Mouse (Mus musculus): ENCODE measurements at regions not wholly inside any gene's neighbourhood (a gene's known extent, or its start where the extent isn't known, plus 50 kb on each side); places are given as distances from the start of the nearest gene placed in this dataset.

DNA sequence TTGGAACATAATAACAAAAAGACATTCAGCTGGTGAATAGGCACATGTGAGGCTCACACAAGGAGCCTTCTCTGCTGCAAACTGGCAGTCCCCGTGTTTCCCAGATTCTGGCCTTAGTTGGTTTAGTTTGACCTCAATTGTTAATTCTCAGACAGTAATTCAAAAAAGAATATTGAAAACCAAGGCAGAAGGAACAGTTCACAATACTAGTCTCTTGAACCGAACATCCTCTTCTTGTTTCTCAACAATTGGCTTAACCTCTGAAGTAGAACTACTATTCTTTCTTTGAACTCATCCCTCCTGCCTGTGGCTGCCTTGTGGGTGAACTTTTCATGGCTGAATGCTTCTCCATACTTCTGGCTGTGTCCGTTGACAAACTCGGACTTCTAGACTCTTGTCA, 110.4 kb upstream of the Neil3 start:
- no peak for DNase-seq

DNA sequence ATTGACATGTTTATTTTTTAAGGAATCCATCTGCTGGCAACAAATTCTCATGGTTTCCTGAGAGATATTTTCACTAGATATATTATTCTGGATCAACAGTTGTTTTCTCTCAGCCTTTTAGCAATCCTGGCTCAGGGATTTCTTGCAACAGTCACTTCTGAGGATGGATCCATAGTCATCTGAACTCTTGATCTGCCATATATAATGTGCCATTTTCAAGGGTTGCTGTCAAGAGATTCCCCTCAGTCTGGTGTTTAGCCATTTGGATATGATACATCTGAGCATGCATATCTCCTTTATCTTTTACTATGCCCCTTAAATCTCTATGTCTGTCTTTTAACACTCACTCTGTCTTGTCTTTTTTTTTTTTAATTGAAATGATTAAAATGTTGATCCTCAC, 130.3 kb upstream of the Neil3 start:
- no peak for DNase-seq

DNA sequence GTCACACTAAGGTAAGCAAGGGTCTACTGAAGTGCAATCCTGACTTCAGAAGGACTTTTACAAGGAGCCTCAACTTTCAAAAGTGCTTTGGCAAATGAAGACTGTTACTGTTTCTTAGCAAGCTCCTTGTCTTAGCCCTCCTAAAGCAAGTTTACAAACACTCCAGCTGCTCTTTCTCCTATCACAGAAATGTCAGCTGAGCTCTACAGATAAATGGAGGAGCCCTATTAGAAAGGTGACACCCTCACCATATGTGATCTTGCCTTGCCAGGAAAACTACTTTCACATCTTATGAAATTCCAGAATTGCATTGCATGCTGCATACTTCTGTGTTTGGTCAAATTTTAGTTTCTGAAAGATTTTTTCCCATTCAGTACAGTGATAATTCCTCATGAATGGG, 136.6 kb upstream of the Neil3 start:
- no peak for DNase-seq

DNA sequence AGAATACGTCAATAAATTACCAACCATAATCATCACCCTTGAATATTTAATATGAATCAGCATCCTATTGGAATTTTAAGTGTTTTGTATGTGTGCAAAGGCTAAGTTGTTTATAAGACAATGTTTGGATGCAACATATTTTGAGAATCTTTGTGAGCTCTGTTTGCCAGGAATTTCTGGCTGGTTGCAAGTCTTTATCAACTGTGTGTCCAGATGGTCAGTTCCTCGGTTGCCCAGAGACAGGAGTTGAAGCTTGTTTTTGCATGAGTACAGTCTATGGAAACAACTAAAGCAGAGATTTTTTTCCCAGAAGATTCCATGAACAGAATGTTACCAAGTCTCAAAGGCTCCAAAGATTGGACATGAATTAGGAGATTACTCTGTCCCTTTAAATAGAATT, 142.0 kb upstream of the Neil3 start:
- peak; percentile 74 to 75 for DNase-seq

DNA sequence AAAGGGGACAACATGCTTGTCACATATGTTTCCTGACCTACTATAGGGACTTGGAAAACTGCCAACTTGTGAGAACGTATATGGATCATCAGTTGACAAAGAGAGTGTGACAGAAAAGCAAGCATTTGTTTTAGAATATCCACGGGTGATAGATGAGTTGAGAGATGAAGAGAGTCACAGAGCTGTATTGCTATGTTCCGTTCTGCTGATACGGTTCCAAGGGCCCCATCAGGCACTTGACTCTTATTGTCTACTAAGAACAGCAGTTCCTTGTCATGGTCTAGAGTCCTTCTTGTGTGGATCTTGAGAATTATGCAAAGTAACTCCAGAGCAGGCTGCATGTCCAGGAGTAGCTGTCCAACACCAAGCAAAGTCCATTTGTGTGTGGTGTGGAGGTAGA, 143.0 kb upstream of the Neil3 start:
- peak; percentile 7 to 26 for DNase-seq

DNA sequence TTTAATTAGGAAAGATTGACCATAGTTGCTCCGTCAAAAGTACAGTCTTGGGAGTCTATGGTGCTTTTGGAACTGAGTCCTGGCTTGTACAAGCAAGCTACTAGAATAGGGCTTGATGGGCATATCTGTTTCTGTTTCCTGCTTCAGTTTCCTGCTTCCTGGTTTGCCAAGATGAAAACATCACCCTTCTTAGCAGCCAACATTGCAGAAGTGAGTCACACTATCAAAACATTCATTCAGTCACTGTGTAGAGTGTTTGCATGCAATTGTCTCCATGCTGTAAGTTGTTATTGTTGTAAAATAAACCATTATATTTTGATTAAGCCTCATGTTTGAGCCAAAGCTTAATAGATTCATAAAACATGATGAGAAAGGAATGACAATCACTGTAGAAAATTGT, 149.3 kb upstream of the Neil3 start:
- no peak for DNase-seq

DNA sequence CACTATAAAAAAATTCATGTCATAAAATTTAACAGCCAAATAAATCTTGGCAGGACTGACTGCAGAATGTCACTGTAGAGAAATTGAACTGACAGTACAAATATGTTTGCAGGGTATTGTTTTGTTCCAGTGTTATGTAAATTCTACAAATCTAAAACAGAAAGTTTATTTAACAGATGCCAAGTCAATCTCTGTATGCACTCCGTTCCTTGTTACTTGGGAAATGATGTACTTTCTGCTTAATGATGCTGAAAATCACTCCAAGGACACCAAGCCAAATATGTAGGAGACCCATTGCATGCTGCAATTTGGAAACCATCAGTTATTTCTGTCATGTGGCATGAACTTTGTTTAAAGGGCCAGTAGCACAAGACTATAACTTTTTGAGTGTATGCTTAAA, 182.3 kb upstream of the Neil3 start:
- DNase-seq: peak; percentile 31 to 34

DNA sequence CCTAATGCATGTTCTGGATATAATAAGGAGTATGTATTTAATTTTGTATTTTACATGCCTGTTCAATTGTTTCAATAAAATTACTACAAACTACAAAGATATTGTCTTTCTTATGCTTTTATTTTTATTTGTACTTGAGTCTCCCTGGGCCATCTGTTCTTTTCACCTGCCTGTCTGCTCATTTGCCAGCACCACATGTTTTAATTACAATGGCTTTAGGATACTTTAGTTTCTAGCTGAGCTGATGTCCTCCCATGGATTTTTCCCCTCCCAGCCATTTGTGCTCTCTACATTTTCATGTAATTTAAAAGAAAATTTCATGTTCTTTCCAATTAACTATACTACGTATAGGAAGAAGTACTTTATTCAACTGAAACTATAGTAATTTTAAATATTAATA, 188.5 kb upstream of the Neil3 start:
- DNase-seq: peak; percentile 37 to 52

DNA sequence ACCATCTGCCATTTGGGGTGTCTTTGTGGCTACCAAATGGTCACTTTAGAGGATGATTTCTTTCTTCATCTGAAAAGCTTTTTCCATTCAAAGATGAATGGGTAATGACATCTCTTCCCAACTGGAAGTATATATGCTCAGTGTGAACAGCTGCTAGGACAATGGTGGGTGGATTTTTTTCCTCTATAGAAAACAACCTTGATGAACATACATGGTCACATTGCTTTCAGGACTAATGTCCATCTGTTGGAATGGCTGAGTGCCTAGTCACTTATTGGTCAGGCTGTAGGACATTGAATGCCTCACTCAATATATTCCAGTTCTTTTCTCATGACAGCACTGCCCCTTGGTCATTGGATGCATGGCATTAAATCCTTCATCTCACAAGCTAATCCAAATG, 209.0 kb upstream of the Neil3 start:
- DNase-seq: peak; percentile 73 to 78

DNA sequence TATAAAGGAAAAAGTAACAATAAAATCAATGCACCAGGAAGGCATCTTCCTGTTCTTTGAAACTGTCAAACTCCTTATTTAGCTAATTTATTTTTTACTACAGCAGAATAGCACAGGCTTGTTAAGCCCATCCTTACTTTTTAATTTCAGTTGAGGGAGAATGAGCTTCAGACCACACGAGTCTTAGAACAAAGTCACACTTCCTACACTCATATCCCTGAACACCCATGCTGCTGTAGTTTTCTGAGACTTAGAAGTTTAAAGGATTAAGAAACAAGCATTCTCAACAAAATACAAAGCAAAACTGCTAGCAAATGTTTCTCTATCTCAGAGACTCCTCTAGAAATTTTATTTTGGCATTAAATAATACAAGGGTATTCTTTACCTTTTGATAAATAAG, 208.8 kb upstream of the Vegfc start:
- no peak for DNase-seq

DNA sequence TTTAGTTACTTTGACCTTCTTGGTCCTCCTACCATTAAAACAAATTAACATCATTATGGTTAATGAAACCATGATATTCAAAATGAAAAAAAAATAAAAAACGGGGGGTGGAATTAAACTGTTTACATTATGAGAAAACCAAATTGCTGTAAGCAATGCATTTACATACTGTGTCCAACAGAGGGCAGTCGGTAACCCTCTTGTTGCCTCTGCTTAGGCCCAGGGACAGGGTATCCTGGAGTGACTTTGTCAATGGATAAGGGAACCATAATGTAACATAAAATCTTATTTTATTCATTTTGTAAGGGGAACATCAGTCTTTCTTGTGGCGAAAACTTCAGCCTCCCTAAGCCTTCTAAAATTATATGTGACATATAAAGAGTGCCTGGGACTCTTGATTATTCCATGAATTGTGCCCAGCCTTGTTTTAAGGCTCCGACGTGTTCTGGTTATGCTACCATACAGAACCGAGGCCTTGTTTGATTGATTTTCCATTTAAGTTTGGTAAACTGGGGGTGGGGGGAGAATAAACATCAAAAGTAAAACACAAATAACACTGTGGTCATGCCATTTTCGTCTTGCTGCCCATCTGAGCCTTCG, 207.3 kb upstream of the Vegfc start:
- peak; percentile 58 to 65 for DNase-seq

DNA sequence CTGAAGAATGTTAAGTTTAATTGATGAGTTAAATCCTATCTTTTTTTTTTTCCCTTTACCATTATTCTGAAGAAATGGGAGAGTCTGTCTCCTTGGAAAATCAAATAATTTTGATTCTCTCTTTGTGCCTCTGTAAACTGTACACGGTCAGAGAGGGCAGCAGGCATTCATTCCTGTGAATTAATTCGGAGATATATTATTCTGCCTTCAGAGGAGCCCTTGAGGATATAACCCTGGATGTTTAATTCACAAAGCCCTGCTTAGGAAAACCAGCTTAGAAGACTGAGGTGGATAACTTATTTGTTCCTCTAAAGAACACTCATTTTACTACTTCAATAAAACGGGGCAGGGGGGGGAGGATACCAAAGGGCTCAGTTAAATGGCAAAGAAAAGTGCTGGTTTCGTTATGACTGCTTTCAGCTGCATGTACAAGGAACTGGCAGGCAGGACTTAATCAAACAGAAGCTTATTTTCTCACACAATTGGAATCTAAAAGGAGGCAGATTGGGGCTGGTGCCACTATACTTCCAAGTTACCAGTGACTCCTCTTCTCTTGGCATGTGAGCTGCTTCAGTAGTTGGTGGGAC, 205.3 kb upstream of the Vegfc start:
- no peak for DNase-seq

DNA sequence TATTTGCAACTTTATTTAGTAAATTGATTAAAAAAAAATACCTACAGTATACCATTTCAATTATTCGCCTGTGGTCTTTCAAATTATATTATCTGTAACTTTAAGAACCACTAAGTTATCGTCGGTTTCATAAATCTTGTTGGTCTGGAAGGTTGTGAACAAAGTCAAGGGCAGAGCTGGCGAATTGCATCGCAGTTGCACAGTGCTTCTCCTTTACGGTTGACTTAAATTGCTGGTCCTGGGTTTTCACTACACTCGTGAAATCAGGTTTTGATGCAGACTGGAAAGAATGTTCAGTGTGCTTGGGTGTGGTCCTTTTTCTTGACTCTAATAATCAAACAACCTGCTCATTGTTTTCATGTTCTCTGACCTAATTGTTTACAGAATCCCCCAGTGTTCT, 198.6 kb upstream of the Vegfc start:
- DNase-seq: no peak

DNA sequence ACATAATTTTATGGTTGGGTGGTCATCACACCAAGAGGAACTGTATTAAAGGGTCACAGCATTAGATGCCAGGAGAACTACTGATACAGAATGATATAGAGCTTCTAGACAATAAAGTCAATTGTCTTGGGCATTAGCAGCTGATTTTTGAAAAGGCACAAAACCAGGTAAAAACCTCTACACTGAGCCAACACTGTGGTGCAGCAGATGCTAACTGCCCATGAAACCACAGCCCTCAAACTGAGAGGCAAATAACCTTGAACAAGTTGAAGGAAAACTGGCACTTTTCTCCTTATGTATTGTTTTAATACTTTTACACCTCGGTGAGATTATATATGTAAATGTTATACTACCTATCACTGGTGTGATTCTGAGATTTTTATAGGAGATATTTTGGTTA, 195.9 kb upstream of the Vegfc start:
- peak; percentile 29 to 51 for DNase-seq

DNA sequence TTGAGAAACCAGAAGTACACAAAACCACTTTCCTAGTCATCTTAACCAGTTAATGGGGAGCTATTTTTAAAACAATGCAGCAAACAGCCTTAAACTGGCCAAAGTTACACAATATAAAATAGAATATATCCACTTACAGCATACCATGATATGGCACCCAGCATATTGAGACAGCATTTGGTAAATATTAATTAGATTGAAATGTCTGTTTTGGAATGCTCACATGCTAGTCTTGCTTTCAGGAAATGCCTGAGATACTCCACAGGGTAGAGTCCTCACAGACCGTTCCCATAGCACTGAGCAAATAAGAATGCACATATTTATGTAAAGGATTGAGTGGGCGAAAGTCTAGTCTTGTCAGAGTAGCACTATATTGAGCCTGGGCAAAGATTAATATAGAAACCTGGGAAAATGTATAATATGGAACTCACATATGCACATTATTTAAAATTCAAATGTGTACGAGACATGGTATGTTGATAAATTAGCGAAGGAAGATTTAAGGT, 185.1 kb upstream of the Vegfc start:
- peak in 1 of 2 experiments; percentile 19 for DNase-seq

DNA sequence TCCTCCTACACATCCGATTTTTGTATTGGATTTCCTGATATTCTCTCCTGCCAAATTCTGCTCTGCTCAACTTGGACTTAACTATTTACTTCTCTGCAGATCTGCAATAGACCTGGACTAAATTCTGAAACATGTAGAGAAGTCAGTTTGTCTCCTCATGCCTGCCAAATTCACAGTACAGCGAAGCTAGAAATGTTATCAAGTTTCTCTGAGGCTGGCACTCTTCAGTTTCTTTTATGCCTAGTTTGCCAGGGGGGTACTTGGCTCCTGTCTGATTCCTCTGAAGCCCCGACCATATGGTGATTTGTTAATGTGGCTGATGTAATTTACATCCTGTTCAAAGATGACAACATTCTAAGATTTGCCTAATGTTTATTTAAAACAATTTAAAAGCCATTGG, 184.6 kb upstream of the Vegfc start:
- peak; percentile 70 to 82 for DNase-seq

DNA sequence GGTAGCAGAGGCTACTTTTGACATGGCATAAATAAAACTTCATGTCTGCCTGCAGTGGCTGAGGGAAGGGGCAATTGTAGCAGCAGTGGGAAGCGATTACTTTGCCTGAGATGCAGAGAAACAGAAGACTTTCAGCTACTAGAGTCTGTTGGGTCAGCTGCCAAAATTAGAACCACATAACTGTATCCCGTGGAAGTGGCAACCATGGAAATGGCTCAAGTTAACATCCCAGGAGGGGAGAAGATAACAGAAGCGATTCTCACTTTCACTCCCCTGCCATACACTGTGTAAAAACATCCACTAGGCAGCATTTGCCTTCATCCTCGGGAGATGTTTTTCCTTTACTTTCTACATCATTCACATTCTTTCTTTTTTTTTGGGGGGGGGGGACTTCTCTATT, 155.1 kb upstream of the Vegfc start:
- peak in 1 of 2 experiments; percentile 4 for DNase-seq

DNA sequence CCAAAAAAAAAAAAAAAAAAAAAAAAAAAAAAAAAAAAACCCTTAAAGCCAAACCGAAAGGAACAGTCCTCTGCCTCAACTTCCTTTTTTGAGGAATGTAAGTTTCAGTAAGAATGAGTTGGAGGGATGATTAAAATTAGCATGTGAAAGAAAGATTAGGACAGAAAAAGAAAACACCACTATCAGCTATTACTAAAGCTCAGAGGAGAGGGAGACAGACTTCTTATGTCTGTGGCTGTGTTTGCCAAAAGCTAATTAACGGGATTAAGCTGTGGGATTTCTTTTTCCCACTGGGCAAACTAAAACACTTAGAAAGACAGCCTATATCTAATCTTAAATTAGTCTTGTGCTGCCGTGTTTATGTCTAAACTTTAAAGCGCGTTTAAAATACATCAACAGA, 146.7 kb upstream of the Vegfc start:
- DNase-seq: no peak

DNA sequence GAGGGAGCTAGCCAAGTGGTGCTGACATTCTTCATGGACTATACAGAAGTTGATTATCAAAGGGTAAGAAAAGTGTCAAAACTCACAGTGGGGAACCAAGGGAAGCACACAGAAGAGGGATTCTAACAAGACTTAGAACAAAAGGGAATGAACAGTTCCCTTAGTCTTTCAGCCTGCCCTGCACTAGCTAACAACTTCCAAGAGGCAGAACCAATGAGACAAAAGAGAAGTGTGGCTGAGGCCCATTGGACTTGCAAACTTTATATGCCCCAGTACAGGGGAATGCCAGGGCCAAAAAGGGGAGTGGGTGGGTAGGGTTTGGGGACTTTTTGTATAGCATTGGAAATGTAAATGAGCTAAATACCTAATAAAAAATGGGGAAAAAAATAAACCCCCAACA, 139.0 kb upstream of the Vegfc start:
- DNase-seq: no peak

DNA sequence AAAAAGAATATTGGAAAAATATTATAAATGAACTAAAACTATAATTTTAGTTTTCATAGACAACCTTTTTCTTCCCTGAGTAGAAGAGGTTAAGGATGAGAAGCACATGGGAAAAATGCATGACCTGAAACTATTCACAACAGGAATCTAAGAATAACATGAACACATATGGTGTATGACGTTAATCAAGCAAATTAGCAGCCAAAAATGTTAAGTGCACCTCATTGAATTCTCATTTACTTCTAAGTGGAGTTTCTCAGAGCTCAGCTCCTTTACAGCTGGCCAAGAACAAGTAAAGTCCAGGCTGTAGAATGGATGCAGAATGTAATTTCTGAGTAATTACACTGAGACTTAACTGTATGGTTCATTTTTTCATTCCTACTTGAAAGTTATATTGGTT, 137.9 kb upstream of the Vegfc start:
- no peak for DNase-seq

DNA sequence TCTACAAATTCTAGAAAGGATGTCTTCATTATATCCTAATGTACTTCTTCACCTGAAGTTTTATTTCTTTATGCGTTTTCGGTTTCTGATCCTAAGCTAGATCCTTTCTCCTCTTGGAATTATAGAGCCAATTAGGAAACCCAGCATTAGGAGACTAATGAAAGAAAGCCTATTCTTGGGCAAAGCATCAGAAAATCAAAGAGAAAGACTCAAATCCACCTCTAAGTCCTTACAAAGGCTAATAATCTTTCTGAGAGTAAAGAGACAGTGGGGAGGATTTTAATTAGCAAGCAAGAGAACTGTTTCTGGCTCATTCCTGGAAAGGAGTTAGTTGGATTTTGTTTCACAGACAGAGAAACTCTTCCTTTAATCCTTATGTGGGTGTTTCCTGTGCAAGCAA, 136.3 kb upstream of the Vegfc start:
- no peak for DNase-seq

DNA sequence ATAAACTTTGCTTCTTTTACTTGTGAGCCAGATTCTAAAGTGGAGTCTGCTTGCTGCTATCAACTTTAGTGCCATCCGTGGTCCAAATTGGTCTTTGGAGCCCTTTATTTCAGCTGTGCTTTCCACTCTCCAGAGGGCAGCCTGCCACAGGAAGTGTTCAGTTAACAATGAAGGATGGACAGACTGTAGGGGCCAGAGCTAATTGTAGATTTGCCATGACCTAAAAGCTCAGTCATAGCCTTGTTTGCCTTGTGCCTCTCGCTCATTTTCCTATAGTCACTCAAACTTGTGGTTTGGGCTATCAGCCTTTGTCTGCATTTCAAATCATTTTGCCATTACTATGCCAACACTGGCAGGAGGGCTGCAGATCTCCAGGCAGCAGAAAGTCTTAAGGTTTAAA, 131.8 kb upstream of the Vegfc start:
- DNase-seq: peak; percentile 18 to 42

DNA sequence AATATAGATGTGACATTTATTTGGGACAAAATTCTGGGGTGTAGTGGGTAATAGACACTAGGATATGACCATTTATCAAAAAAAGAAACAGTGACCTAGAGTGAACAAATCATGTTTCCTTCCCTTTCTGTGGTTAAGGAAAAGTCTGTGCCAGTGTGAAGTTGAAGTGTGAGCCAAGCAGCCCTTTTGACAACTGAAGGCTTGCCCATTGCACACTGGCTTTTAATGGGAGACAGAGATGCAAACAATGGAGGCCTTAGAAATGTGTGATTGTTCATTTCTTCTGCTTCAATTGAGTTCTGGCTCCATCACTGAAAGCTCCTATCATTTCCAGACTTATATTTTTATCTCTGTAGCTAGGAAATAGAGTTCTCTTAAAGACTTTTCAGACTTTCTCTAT, 130.0 kb upstream of the Vegfc start:
- no peak for DNase-seq

DNA sequence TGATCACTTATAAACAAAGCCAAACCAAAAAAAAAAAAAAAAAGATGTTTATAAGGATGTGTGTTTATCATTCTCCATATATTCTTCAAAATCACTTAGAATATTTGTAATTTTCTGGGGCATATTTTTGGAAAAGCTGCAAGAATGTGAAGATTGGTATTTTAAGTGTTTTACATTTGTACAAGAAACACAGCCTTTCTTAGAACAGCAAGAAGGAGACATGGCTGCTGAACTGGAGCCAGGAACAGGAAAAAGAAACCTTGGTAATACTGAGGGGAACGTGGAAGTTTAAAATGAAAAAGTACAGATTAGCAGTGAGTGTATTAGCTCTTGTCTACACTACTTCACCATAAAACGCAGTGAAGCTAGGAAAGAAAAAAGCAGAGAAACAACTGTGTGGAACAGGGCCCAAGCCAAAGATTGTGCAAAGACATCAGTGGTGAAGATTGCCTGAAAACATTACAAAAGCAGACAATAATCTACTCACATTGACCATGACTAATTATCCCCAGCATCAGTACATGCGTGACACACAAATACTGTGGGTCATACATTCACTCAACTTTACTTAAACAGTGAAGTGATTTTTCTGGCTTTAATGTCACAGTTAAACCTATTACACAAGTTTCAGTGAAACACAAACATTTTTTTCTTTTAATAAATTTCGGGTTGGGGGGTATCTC, 122.8 kb upstream of the Vegfc start:
- DNase-seq: no peak

DNA sequence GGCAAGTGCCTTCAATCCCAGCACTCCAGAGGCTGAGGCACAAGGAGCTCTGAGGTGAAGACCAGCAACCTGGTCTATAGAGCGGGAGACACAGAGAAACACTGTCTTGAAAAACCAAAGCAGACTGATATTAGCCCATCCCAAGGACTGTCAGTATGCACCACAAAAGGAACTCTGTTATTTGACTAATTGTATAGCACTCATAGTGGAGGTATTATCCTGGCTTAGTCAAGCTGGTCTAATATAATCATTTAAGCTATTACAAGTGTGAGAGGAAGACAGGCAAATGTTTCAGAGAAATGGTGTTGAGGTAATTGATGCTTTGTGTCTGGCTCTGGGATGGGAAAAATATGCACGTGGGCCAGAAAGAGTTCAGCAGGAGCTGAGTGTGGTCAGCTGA, 121.3 kb upstream of the Vegfc start:
- no peak for DNase-seq

Measured in cerebellum, postnatal 10 days (tissue).